Mouse (Mus musculus): ENCODE data around the gene Lmo7. TPM values are rescaled to one million over a fixed set of nuclear protein-coding genes. Genes with fewer than 3 reads are reported as not detected.

The Lmo7 gene
- total RNA-seq, 2 experiments from 2014 or later: 87.9 to 89.7 TPM

GRCm38 (mm10) chr14:101834109-101834508 lies 104.4 kb downstream of the Lmo7 start:
- DNase-seq (ENCODE audit: low spot score in 2 of 2): no peak

- DNase-seq (ENCODE audit: low spot score in 2 of 2): no peak
These were observed 106.6 kb downstream of the Lmo7 start for GRCm38 (mm10) chr14:101836401-101836800.

GRCm38 (mm10) chr14:101837176-101837575 lies 107.4 kb downstream of the Lmo7 start:
- DNase-seq (ENCODE audit: low spot score in 2 of 2): no peak

GRCm38 (mm10) chr14:101838231-101838839 lies 108.6 kb downstream of the Lmo7 start:
- DNase-seq (ENCODE audit: low spot score in 2 of 2): peak; percentile 50 to 54

GRCm38 (mm10) chr14:101839771-101840731 lies 110.3 kb downstream of the Lmo7 start:
- DNase-seq (ENCODE audit: low spot score in 2 of 2): peak; percentile 43 to 66

- no peak for DNase-seq (ENCODE audit: low spot score in 2 of 2)
These were observed 111.5 kb downstream of the Lmo7 start for GRCm38 (mm10) chr14:101841271-101841670.

GRCm38 (mm10) chr14:101842521-101842920 lies 112.8 kb downstream of the Lmo7 start:
- DNase-seq (ENCODE audit: low spot score in 2 of 2): peak in 1 of 2 experiments; percentile 23

- DNase-seq (ENCODE audit: low spot score in 2 of 2): peak; percentile 65 to 76
These were observed 113.7 kb downstream of the Lmo7 start for GRCm38 (mm10) chr14:101843443-101843842.

- no peak for DNase-seq (ENCODE audit: low spot score in 2 of 2)
These were observed 114.7 kb downstream of the Lmo7 start for GRCm38 (mm10) chr14:101844467-101844866.

- no peak for DNase-seq (ENCODE audit: low spot score in 2 of 2)
These were observed 116.5 kb downstream of the Lmo7 start for GRCm38 (mm10) chr14:101846097-101846882.

- DNase-seq (ENCODE audit: low spot score in 2 of 2): no peak
These were observed 117.8 kb downstream of the Lmo7 start for GRCm38 (mm10) chr14:101847520-101847919.

GRCm38 (mm10) chr14:101852584-101853195 lies 122.9 kb downstream of the Lmo7 start:
- no peak for DNase-seq (ENCODE audit: low spot score in 2 of 2)

GRCm38 (mm10) chr14:101853207-101853606 lies 123.5 kb downstream of the Lmo7 start:
- no peak for DNase-seq (ENCODE audit: low spot score in 2 of 2)

GRCm38 (mm10) chr14:101853722-101854121 lies 124.0 kb downstream of the Lmo7 start:
- DNase-seq (ENCODE audit: low spot score in 2 of 2): no peak

GRCm38 (mm10) chr14:101854226-101854625 lies 124.5 kb downstream of the Lmo7 start:
- DNase-seq (ENCODE audit: low spot score in 2 of 2): no peak

GRCm38 (mm10) chr14:101859305-101859886 lies 129.6 kb downstream of the Lmo7 start:
- no peak for DNase-seq (ENCODE audit: low spot score in 2 of 2)

- no peak for DNase-seq (ENCODE audit: low spot score in 2 of 2)
These were observed 132.3 kb downstream of the Lmo7 start for GRCm38 (mm10) chr14:101862088-101862487.

- DNase-seq (ENCODE audit: low spot score in 2 of 2): peak; percentile 33 to 59
These were observed 137.4 kb downstream of the Lmo7 start for GRCm38 (mm10) chr14:101867071-101867733.

GRCm38 (mm10) chr14:101869145-101869544 lies 139.4 kb downstream of the Lmo7 start:
- no peak for DNase-seq (ENCODE audit: low spot score in 2 of 2)

- no peak for DNase-seq (ENCODE audit: low spot score in 2 of 2)
These were observed 139.9 kb downstream of the Lmo7 start for GRCm38 (mm10) chr14:101869661-101870060.
